Mouse (Mus musculus): Measurements from ENCODE around the gene Foxj2. TPM values are rescaled to one million over a fixed set of nuclear protein-coding genes. Genes with fewer than 3 reads are reported as not detected.

The Foxj2 gene
- total RNA-seq, 2 experiments from 2014 or later, result 11.3 to 18.1 TPM

DNA sequence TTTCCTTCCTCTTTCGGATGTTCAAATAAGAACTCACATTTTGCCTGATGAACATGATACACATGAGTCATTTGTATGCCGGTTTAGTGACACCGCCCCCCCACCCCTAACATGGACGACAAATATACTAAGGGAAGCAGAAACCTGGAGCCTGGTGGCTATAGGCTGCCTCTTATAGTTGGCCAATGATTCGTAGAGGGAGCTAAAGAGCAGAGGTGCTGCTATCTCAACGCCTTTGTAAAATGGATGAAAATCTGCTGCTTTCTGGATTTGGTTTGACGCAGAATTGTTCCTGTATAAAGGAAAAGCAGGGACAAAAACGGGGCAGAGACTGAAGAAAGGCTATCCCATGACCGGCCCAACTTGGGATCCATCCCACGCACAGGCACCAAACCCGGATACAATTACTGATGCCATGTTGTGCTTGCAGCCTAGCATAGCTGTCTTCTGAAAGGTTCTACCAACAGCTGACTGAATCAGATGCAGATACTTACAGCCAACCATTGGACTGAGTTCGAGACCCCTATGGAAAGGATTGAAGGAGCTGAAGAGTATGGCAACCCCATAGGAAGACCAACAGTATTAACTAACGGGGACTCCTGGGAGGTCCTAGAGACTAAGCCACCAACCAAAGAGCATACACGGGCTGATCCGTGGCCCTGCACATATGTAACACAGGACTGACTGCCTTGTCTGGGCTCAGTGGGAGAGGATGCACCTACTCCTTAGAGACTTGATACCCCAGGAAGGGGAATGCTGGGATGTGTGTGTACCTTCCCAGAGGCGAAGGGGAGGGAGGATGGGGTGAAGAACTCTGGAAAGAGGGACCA lies 7.7 kb upstream of the Foxj2 start:
- peak; percentile 63 for ATAC-seq (replicated peaks; ENCODE audit: low FRiP score, low TSS enrichment, poor library complexity, severe bottlenecking)

GRCm38 (mm10) chr6:122812716-122813115 lies 7.0 kb upstream of the Foxj2 start:
- ATAC-seq (replicated peaks; ENCODE audit: low FRiP score, low TSS enrichment, poor library complexity, severe bottlenecking), result no peak

GRCm38 (mm10) chr6:122813640-122814039 lies 6.1 kb upstream of the Foxj2 start:
- no peak for ATAC-seq (replicated peaks; ENCODE audit: low FRiP score, low TSS enrichment, poor library complexity, severe bottlenecking)

- ATAC-seq (replicated peaks; ENCODE audit: low FRiP score, low TSS enrichment, poor library complexity, severe bottlenecking), result peak; percentile 35
These were observed 521 bp downstream of the Foxj2 start for GRCm38 (mm10) chr6:122820071-122820798.

- ATAC-seq (replicated peaks; ENCODE audit: low FRiP score, low TSS enrichment, poor library complexity, severe bottlenecking), result peak; percentile 9; the same call in 1 of the 2 replicates
These were observed 1.3 kb downstream of the Foxj2 start for GRCm38 (mm10) chr6:122820799-122821650.

- ATAC-seq (replicated peaks; ENCODE audit: low FRiP score, low TSS enrichment, poor library complexity, severe bottlenecking), result no peak
These were observed 2.1 kb downstream of the Foxj2 start for GRCm38 (mm10) chr6:122821822-122822221.

- ATAC-seq (replicated peaks; ENCODE audit: low FRiP score, low TSS enrichment, poor library complexity, severe bottlenecking), result no peak
These were observed 4.4 kb downstream of the Foxj2 start for GRCm38 (mm10) chr6:122824086-122824485.

DNA sequence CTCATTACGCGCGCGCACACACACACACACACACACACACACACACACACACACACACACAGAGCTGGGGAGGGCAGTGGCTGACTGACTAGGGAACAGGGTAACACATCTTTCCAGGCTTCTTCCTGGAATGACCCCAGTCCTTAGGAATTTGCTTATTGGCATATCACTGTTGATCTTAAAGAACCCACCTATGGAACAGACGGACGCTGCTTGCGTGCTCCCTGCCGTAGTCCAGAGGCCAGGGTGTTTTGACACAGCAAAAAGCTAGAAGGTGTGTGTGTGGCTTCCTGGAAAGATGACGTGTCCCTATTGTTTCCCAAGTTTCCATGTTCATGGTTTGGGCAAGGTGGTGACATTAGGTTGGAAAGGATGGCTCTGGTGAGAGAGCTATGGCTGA lies 5.5 kb downstream of the Foxj2 start:
- ATAC-seq (replicated peaks; ENCODE audit: low FRiP score, low TSS enrichment, poor library complexity, severe bottlenecking), result no peak

DNA sequence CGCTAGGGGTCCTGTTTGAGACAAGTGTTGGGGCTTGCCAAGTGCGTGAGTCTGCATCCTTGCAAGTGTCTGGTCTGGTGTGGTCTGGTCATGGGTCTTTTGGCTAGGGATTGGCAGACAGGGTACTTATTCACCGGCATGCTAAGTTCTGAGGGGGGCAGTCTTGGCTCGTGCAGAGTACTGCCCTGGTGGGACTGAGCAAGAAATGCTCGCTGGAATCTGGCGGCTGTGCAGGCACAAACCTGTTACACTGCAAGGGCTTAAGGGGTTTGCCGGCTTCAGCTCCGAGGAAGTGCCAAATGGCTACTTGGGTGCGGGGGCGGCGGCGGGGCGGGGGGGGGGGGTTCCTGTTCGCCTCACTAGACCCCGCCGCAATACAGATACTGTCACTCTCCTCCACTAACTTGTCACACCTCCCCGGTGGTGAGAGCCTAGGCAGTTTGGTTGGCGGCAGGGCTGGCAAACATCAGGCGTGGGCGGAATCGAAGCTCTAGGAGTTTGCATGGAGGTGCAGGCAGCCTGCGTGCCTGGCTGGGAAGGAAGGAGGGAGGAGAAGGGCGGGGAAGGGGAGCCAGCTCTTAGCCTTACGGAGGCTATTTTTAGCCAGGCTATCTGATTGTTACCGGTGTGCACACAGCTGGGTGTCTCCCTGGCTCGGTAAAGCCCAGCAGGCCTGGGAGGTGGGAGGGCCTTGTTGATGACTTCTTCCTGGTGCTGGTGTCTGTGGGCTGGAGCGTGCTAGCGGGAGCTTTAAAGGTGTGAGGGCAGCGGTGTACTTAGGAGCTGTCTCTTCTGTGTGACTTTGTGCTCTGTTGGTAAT lies 6.4 kb downstream of the Foxj2 start:
- ATAC-seq (replicated peaks; ENCODE audit: low FRiP score, low TSS enrichment, poor library complexity, severe bottlenecking), result peak; percentile 95

GRCm38 (mm10) chr6:122828086-122828485 lies 8.4 kb downstream of the Foxj2 start:
- peak; percentile 73 for ATAC-seq (replicated peaks; ENCODE audit: low FRiP score, low TSS enrichment, poor library complexity, severe bottlenecking)

GRCm38 (mm10) chr6:122832880-122833279 lies 13.2 kb downstream of the Foxj2 start:
- ATAC-seq (replicated peaks; ENCODE audit: low FRiP score, low TSS enrichment, poor library complexity, severe bottlenecking), result no peak

DNA sequence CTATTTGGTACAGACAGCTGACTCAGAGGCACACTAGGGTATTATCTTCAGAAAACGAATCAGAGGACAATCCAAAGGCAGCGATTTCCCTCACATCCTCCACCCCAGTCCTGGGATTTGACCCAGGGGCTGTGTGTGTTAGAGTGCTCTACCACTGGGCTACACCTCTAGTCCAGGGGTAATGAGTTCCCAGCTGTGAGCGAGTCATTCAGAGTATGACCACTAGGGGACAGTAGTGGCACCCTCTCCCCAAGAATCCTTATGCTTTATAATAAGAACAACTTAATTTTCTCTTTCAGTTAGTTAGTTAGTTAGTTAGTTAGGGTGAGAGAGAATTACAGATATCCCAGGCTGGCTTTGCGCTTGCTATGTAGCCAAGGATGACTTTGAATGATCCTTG lies 14.7 kb downstream of the Foxj2 start:
- peak; percentile 90 for ATAC-seq (replicated peaks; ENCODE audit: low FRiP score, low TSS enrichment, poor library complexity, severe bottlenecking)

GRCm38 (mm10) chr6:122836974-122837373 lies 17.3 kb downstream of the Foxj2 start:
- no peak for ATAC-seq (replicated peaks; ENCODE audit: low FRiP score, low TSS enrichment, poor library complexity, severe bottlenecking)

- no peak for ATAC-seq (replicated peaks; ENCODE audit: low FRiP score, low TSS enrichment, poor library complexity, severe bottlenecking)
These were observed 17.8 kb downstream of the Foxj2 start for GRCm38 (mm10) chr6:122837539-122837938.

DNA sequence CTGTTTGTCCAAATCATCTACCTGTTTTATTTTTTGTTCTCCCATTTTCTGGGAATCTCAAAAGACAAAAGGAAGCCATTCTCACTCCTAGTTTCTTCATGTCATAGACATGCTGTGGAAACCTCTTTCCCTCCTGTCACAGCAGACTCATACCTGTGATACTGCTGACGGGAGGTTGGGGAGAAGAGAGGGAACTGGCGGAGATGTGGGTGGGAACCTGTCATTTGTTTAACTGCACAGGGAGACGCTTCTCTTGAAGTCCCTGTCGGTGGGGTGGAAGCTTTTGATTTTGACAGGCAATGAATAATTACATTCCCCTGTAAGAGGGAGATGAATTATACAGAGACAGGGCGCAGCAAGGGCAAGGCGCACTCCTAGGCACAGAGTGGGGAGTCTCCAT lies 24.0 kb downstream of the Foxj2 start:
- no peak for ATAC-seq (replicated peaks; ENCODE audit: low FRiP score, low TSS enrichment, poor library complexity, severe bottlenecking)

GRCm38 (mm10) chr6:122852696-122853095 lies 33.0 kb downstream of the Foxj2 start:
- no peak for ATAC-seq (replicated peaks; ENCODE audit: low FRiP score, low TSS enrichment, poor library complexity, severe bottlenecking)

- no peak for ATAC-seq (replicated peaks; ENCODE audit: low FRiP score, low TSS enrichment, poor library complexity, severe bottlenecking)
These were observed 34.8 kb downstream of the Foxj2 start for GRCm38 (mm10) chr6:122854552-122854951.

DNA sequence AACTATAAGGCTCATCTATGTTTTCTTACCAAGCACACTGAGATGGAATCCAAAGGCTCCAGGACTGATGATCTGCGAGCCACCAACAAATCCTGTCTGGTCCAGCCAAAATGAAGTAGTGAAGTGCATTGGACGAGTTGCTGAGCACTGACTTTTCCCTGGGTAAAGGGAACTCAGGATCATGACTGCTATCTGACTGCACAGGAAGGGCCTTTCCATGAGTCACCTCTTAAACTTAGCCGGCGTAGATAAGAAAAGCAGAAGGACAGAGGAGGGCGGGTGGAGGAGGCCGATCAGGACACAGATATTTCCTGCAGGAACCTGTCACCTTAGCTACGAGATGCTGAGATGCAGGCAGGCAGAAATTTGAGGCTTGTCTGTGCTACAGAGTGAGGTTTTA lies 36.2 kb downstream of the Foxj2 start, which contains the start of gene C3ar1:
Gene C3ar1 (minus strand): TSS at position 207 of the 400 bp plus-strand sequence.
- ATAC-seq (replicated peaks; ENCODE audit: low FRiP score, low TSS enrichment, poor library complexity, severe bottlenecking), result peak; percentile 89

- no peak for ATAC-seq (replicated peaks; ENCODE audit: low FRiP score, low TSS enrichment, poor library complexity, severe bottlenecking)
These were observed 42.7 kb downstream of the Foxj2 start for GRCm38 (mm10) chr6:122862434-122862833.

Measured in megakaryocyte-erythroid progenitor cell, adult 5-6 weeks (primary cell).